Comparison of ENCODE assay signal across 15 mouse cellular contexts in the genomic region with DNA sequence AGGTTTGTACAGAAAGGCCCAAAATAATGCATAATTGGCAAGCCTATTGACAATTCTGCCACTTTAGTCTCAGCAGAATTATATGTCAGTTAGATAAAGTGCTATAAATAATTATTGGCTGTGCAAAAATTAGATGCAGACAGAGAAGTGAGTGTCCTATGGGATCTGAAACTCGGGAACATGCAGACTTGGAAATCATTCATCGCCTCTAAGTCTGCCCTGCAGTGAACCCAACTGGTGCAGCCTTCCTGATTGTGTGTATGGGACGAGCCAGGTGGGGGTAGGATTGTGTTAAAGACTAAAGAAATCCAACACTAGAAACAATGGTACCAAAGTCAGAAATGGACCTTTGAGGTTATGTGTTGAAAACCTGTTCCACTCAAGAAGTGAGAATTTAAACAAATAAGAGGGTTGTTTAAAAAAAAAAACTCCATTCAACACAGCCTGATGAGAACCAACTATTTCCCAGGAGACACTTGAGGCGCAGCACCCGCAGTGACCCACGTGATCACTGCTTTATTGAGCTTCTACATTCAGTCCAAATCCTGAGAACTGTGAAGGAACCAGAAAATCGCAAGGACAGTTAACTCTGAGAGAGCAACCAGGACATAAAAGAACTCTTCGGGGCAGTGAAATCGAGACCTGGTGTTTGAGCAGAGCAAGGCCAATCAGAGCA.
"Had no signal": no experiment of that assay in that cellular context is flagged by ENCODE, and none has a peak within 500 bp of the region (broad histone marks: within the 10 kb centered on the region; RNA-seq: fewer than 3 reads in every experiment).

No protein-coding gene starts in this region.

- H3K27ac ChIP-seq: layer of hippocampus, adult 2 months; limb, embryonic 12.5 days; liver, embryonic 13.5 days; midbrain, embryonic 10.5 days; neural tube, embryonic 13.5 days; stomach, embryonic 15.5 days had no signal

- H3K36me3 ChIP-seq: limb, embryonic 12.5 days; liver, embryonic 13.5 days; midbrain, embryonic 10.5 days; neural tube, embryonic 13.5 days; stomach, embryonic 15.5 days had no signal

- H3K9me3 ChIP-seq: limb, embryonic 12.5 days; midbrain, embryonic 10.5 days; neural tube, embryonic 13.5 days; stomach, embryonic 15.5 days had no signal

- DNase-seq: kidney, postnatal 10 days; kidney, postnatal 4 days; liver; liver, embryonic 13.5 days; lung, adult 18-20 months; midbrain, embryonic 14.5 days; retina, postnatal 1 day; right cerebral cortex, postnatal 4 days; spleen, adult 18-20 months; thymus, postnatal 36 days had no signal

- H3K4me3 ChIP-seq: layer of hippocampus, adult 2 months; limb, embryonic 12.5 days; liver, embryonic 13.5 days; midbrain, embryonic 10.5 days; neural tube, embryonic 13.5 days; stomach, embryonic 15.5 days had no signal

- H3K4me1 ChIP-seq: limb, embryonic 12.5 days; liver, embryonic 13.5 days; midbrain, embryonic 10.5 days; neural tube, embryonic 13.5 days; stomach, embryonic 15.5 days had no signal

- H3K4me2 ChIP-seq: limb, embryonic 12.5 days; liver, embryonic 13.5 days; neural tube, embryonic 13.5 days; stomach, embryonic 15.5 days had no signal

- H3K9ac ChIP-seq: limb, embryonic 12.5 days; liver, embryonic 13.5 days; neural tube, embryonic 13.5 days; stomach, embryonic 15.5 days had no signal

- H3K27me3 ChIP-seq: limb, embryonic 12.5 days; liver, embryonic 13.5 days; neural tube, embryonic 13.5 days; stomach, embryonic 15.5 days had no signal
